8 mouse cellular contexts compared by ENCODE assay signal in the genomic region with DNA sequence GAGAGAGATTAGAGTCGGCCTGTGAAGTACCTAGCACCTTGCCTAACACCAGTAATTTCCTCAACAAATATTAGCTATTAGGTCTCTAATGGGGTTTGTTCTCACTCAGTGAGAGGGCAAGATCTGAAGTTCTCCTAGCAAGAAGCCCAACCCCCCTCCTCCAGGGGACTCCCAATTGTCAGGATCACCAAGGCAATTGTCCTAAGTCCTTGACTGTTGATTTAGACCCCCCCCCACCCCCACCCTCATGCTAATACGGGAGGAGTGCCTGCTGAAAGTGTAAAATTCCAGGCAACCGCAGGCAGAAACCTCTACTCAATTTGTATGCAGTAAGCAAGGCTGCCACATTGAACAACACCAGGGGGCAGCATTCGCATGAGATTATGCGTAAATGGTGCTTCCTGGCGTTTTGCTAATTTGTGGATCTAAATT.
A peak's percentile ranks its signal among the peaks of the same experiment; 100 is the strongest.
DNase-seq lines count a peak whose midpoint lies in the region; ATAC-seq lines count a peak whose summit lies in the region.
"Had no signal": no experiment of that assay in that cellular context is flagged by ENCODE, and none has a peak within 500 bp of the region (broad histone marks: within the 10 kb centered on the region; RNA-seq: fewer than 3 reads in every experiment).

No protein-coding gene starts in this region.

- ATAC-seq in kidney, embryonic 15.5 days (replicated peaks; ENCODE audit: low FRiP score): no peak
- ATAC-seq in lung, embryonic 15.5 days (ENCODE audit: borderline replicate concordance, extremely low read depth, low FRiP score, low TSS enrichment): peak; percentile 59; the same call in 1 of the 2 replicates

- no peaks in the 10 kb centered on the region for H3K9me3 ChIP-seq in kidney, embryonic 15.5 days (replicated peaks)
- H3K9me3 ChIP-seq in lung, embryonic 15.5 days: no peaks in the 10 kb centered on the region

- WGBS in kidney, embryonic 15.5 days: 11% methylated on average over 6 of the region's 6 CpGs
- 14% methylated on average over 6 of the region's 6 CpGs for WGBS in lung, embryonic 15.5 days

- no peak overlapping the region for H3K9ac ChIP-seq in kidney, embryonic 15.5 days
- no peak overlapping the region for H3K9ac ChIP-seq in lung, embryonic 15.5 days

- DNase-seq in kidney, postnatal 10 days: peak; percentile 21
- DNase-seq in NIH3T3 (ENCODE audit: low read depth): peak; percentile 45
- peak; percentile 25 for DNase-seq in cerebellum, adult 8-10 months
- DNase-seq in ovary, adult 18-20 months (ENCODE audit: low spot score): no peak
- DNase-seq in left cerebral cortex, adult 18-20 months (ENCODE audit: low spot score in 2 of 2): no peak

- no peak overlapping the region for H3K4me3 ChIP-seq in kidney, embryonic 15.5 days (replicated peaks)
- no peak overlapping the region for H3K4me3 ChIP-seq in lung, embryonic 15.5 days
- H3K4me3 ChIP-seq: megakaryocyte, embryonic 14.5 days had no signal

- H3K27me3 ChIP-seq in kidney, embryonic 15.5 days: peaks cover 35% of the 10 kb centered on the region
- peaks cover 37% of the 10 kb centered on the region for H3K27me3 ChIP-seq in lung, embryonic 15.5 days

- no peaks in the 10 kb centered on the region for H3K4me1 ChIP-seq in kidney, embryonic 15.5 days
- no peaks in the 10 kb centered on the region for H3K4me1 ChIP-seq in lung, embryonic 15.5 days
- H3K4me1 ChIP-seq: megakaryocyte, embryonic 14.5 days had no signal

- no peak overlapping the region for H3K4me2 ChIP-seq in kidney, embryonic 15.5 days
- no peak overlapping the region for H3K4me2 ChIP-seq in lung, embryonic 15.5 days

- no peaks in the 10 kb centered on the region for H3K36me3 ChIP-seq in kidney, embryonic 15.5 days
- no peaks in the 10 kb centered on the region for H3K36me3 ChIP-seq in lung, embryonic 15.5 days

- H3K27ac ChIP-seq in kidney, embryonic 15.5 days: no peak overlapping the region
- no peak overlapping the region for H3K27ac ChIP-seq in lung, embryonic 15.5 days

Comparison
In these comparisons a context has a peak if more than half of its experiments do, and no peak if none do; other contexts are left out.
1. DNase-seq: peak in kidney, postnatal 10 days (single experiment), NIH3T3 (single experiment) and cerebellum, adult 8-10 months (single experiment); none in ovary, adult 18-20 months (single experiment) and left cerebral cortex, adult 18-20 months (0 of 2).